Mouse (Mus musculus) heart, embryonic 14.5 days (tissue): ENCODE results near the gene Aqp11. TPM values are rescaled to one million over a fixed set of nuclear protein-coding genes. Genes with fewer than 3 reads are reported as not detected.

ENCODE experiments used
- ATAC-seq: fragments of 200-750 bp; cut with Nextera tagmentation; 2 replicates; pipeline ENCODE4 v1.8.0; 2017; ENCODE audit warnings: low read depth, moderate TSS enrichment; ENCODE audit not compliant: insufficient number of reproducible peaks, insufficient read depth, low FRiP score
- H3K27ac ChIP-seq, 2 experiments: fragments of 200-500 bp in 1 of 2; fragments of 300-500 bp in 1 of 2; sonication (generic) in 1 of 2; replicated peaks in 1 of 2; 2 replicates each; pipeline ENCODE4 v1.5.1; 2012 to 2014; ENCODE audit warnings: low read depth in 2 of 2, low read length in 2 of 2, control low read depth in 1 of 2, mild to moderate bottlenecking in 1 of 2, mixed read lengths in 1 of 2; ENCODE audit not compliant: control insufficient read depth in 1 of 2, insufficient read depth in 1 of 2
- H3K27me3 ChIP-seq: fragments of 300-500 bp; sonication (generic); 2 replicates; pipeline ENCODE4 v1.6.1; 2014; ENCODE audit warnings: mild to moderate bottlenecking, low read length, control low read depth; ENCODE audit not compliant: control insufficient read depth, insufficient read depth
- H3K36me3 ChIP-seq: fragments of 300-500 bp; sonication (generic); 2 replicates; pipeline ENCODE4 v1.6.1; 2014; ENCODE audit warnings: mild to moderate bottlenecking, control low read depth, low read length, mixed read lengths; ENCODE audit not compliant: control insufficient read depth, insufficient read depth
- H3K4me1 ChIP-seq, 2 experiments: fragments of 200-500 bp in 1 of 2; fragments of 300-500 bp in 1 of 2; sonication (generic) in 1 of 2; 2 replicates each; pipeline ENCODE4 v1.6.1; 2012 to 2014; ENCODE audit warnings: low read length in 2 of 2, control low read depth in 1 of 2, mixed read lengths in 1 of 2; ENCODE audit not compliant: control insufficient read depth in 2 of 2, insufficient read depth in 2 of 2
- H3K4me2 ChIP-seq: fragments of 300-500 bp; sonication (generic); 2 replicates; pipeline ENCODE4 v1.6.1; 2014; ENCODE audit warnings: mild to moderate bottlenecking, low read length
- H3K4me3 ChIP-seq, 2 experiments: fragments of 200-500 bp in 1 of 2; fragments of 300-500 bp in 1 of 2; sonication (generic) in 1 of 2; 2 replicates each; pipeline ENCODE4 v1.5.1; 2012 to 2014; ENCODE audit warnings: low read length in 2 of 2, mild to moderate bottlenecking in 2 of 2, control low read depth in 1 of 2, low read depth in 1 of 2, moderate library complexity in 1 of 2; ENCODE audit not compliant: control insufficient read depth in 1 of 2, insufficient read depth in 1 of 2
- H3K9ac ChIP-seq: fragments of 300-500 bp; sonication (generic); 2 replicates; pipeline ENCODE4 v1.6.1; 2014; ENCODE audit warnings: mild to moderate bottlenecking, low read length
- H3K9me3 ChIP-seq: fragments of 300-500 bp; sonication (generic); 2 replicates; pipeline ENCODE4 v1.6.1; 2016; ENCODE audit warnings: low read length, control low read depth; ENCODE audit not compliant: control insufficient read depth
- WGBS: fragments of 180-500 bp; shearing (Covaris S2); extraction: QIAGEN DNeasy Blood & Tissue Kit; methylation state at CpG from one replicate; pipeline ENCODE4 v1.1.7; 2014; 5-methylcytosine and 5-hydroxymethylcytosine counted together
- polyA plus RNA-seq: library from polyadenylated mRNA; unstranded; fragments of >200 nt; fragmentation: Nextera tagmentation; extraction: Ambion mirVana; gene quantifications from 2 replicates; pipeline ENCODE4 v1.2.1, GENCODE M21; 2014

Gene Aqp11
- polyA plus RNA-seq, 1 experiment from 2014 or later, result 2.1 TPM

GRCm38 (mm10) chr7:97700173-97700572 is 37.9 kb downstream of the Aqp11 start:
- Histone ChIP-seq H3K4me1 (peaks cover 4% of the 10 kb centered on the region in 2 experiments), H3K4me3 (no peak overlapping the region), H3K4me2 (no peak overlapping the region), H3K27me3 (no peaks in the 10 kb centered on the region), H3K36me3 (0 out of 2 replicates have a peak, but pooled peaks cover 6% of the 10 kb centered on the region), H3K9me3 (no peaks in the 10 kb centered on the region), H3K27ac (no peak overlapping the region), H3K9ac (no peak overlapping the region)
- 90% methylated on average over 4 of the region's 4 CpGs for WGBS
- ATAC-seq, result no peak

- Histone ChIP-seq H3K9ac (peak within 1 kb of the TSS; percentile 86), H3K36me3 (0 out of 2 replicates have a peak, but pooled peaks cover 6% of the 10 kb centered on the region), H3K4me2 (peak within 1 kb of the TSS; percentile 89), H3K27me3 (no peaks in the 10 kb centered on the region), H3K27ac (peak within 1 kb of the TSS; percentile 46 to 65), H3K4me3 (peak within 1 kb of the TSS; percentile 88 to 90), H3K9me3 (no peaks in the 10 kb centered on the region), H3K4me1 (peaks cover 4% of the 10 kb centered on the region in 2 experiments)
- WGBS, result under 1% methylated on average over 63 of the region's 63 CpGs
- peak; percentile 91 for ATAC-seq
Measured at GRCm38 (mm10) chr7:97696506-97697254, 41.4 kb downstream of the Aqp11 start, which contains the start of gene Clns1a. TSS of gene Clns1a (plus strand) at chr7:97696634.

- H3K27me3 ChIP-seq, result no peaks in the 10 kb centered on the region
- peak overlapping the region; percentile 89 for H3K4me2 ChIP-seq
- 0 out of 2 replicates have a peak, but pooled peaks cover 6% of the 10 kb centered on the region for H3K36me3 ChIP-seq
- H3K4me1 ChIP-seq, result peaks cover 4% of the 10 kb centered on the region in 2 experiments
- H3K9me3 ChIP-seq, result no peaks in the 10 kb centered on the region
- peak overlapping the region; percentile 86 for H3K9ac ChIP-seq
- WGBS, result 38% methylated on average over 19 of the region's 19 CpGs
- peak overlapping the region; percentile 9 to 65; a peak in 3 of 4 replicates for H3K27ac ChIP-seq
- ATAC-seq, result peak; percentile 59
- peak overlapping the region; percentile 88 to 90 for H3K4me3 ChIP-seq
Measured at GRCm38 (mm10) chr7:97696133-97696505, 42.0 kb downstream of the Aqp11 start.

GRCm38 (mm10) chr7:97695441-97695840 is 42.6 kb downstream of the Aqp11 start:
- H3K4me2 ChIP-seq, result peak overlapping the region; percentile 89; the same call in 1 of the 2 replicates
- no peak overlapping the region for H3K27ac ChIP-seq
- H3K9ac ChIP-seq, result no peak overlapping the region
- H3K4me3 ChIP-seq, result no peak overlapping the region
- H3K4me1 ChIP-seq, result peaks cover 4% of the 10 kb centered on the region in 2 experiments
- ATAC-seq, result no peak
- no peaks in the 10 kb centered on the region for H3K27me3 ChIP-seq
- H3K9me3 ChIP-seq, result no peaks in the 10 kb centered on the region
- WGBS, result 95% methylated on average over 1 of the region's 1 CpGs
- H3K36me3 ChIP-seq, result 0 out of 2 replicates have a peak, but pooled peaks cover 6% of the 10 kb centered on the region

- Histone ChIP-seq H3K4me1 (no peaks in the 10 kb centered on the region), H3K4me3 (no peak overlapping the region), H3K36me3 (peaks cover 50% of the 10 kb centered on the region), H3K27me3 (no peaks in the 10 kb centered on the region), H3K27ac (no peak overlapping the region), H3K9ac (no peak overlapping the region), H3K4me2 (no peak overlapping the region), H3K9me3 (no peaks in the 10 kb centered on the region)
- WGBS, result 91% methylated on average over 2 of the region's 2 CpGs
- ATAC-seq, result no peak
Measured at GRCm38 (mm10) chr7:97687831-97688230, 50.3 kb downstream of the Aqp11 start.

GRCm38 (mm10) chr7:97679239-97679638 is 58.9 kb downstream of the Aqp11 start:
- Histone ChIP-seq H3K36me3 (peaks cover 74% of the 10 kb centered on the region), H3K4me1 (no peaks in the 10 kb centered on the region), H3K9ac (no peak overlapping the region), H3K9me3 (no peaks in the 10 kb centered on the region), H3K4me2 (no peak overlapping the region), H3K27me3 (no peaks in the 10 kb centered on the region), H3K4me3 (no peak overlapping the region), H3K27ac (no peak overlapping the region)
- 24% methylated on average over 1 of the region's 1 CpGs for WGBS
- no peak for ATAC-seq
